Mouse (Mus musculus) heart, postnatal 14 days (tissue): ENCODE data around the gene Shank1. TPM values are rescaled to one million over a fixed set of nuclear protein-coding genes. Genes with fewer than 3 reads are reported as not detected.

Source experiments
- DNase-seq, 2 experiments: peaks; one replicate each; pipeline ENCODE4 v3.0.0; 2021 to 2022
- intact Hi-C: fragments of 180-260 bp; cut with DNase I; formaldehyde crosslinking; loops from one replicate; pipeline ENCODE4 v1.15.1; 2025
- total RNA-seq, 2 experiments: library from RNA; stranded (reverse); gene quantifications; 2 replicates each; pipeline ENCODE4 v1.2.3; 2021

Gene Shank1
- total RNA-seq, 2 experiments from 2014 or later: 1.0 to 1.4 TPM

DNA sequence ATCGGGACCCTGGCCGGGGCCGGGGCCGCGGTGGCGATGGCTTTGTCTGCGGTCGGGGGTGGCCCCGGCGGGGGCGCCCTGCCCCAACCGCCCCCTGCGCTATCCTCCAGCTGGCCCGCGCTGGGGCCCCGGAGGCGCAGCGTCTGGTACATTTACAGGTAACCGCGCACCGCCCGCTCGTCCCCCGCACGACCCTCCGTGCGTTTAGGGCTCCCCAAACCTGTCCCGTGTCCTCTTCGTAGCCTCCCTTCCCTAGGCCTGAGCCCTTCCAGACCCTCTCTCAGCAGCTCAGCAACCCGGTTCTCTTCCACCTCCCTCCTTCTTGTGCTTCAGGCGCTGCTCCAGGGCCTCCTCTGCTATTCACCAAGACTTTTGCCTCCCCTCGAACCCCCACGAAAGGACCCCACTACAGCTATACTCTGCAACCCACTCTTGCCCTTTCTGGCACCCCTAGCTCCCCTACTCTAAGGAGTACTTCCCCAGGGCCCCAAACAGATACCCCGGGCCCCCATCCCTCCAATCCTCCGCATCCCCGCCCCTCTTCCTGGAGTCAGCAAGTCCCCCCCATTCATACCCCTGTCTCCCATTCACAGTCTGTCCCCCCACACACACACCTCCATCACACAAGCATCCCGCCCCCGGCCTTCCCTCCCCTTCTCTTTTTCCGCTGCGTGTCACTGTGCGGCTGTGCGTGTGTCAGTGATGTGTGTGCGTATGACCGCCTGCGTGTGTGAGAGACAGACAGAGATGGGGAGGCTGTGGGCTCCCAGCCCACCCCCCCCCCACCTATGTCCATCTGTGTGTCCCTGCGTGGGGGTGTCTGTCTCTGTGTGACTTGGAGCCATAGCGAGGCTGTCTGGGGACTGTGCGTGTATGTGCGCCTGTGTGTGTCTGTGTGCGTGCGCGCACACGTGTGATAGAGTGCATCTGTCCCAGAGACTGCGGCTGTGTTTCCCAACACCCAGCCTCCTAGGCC, 26.3 kb downstream of the Shank1 start:
- intact Hi-C loops: no loop called here
- no peak for DNase-seq

DNA sequence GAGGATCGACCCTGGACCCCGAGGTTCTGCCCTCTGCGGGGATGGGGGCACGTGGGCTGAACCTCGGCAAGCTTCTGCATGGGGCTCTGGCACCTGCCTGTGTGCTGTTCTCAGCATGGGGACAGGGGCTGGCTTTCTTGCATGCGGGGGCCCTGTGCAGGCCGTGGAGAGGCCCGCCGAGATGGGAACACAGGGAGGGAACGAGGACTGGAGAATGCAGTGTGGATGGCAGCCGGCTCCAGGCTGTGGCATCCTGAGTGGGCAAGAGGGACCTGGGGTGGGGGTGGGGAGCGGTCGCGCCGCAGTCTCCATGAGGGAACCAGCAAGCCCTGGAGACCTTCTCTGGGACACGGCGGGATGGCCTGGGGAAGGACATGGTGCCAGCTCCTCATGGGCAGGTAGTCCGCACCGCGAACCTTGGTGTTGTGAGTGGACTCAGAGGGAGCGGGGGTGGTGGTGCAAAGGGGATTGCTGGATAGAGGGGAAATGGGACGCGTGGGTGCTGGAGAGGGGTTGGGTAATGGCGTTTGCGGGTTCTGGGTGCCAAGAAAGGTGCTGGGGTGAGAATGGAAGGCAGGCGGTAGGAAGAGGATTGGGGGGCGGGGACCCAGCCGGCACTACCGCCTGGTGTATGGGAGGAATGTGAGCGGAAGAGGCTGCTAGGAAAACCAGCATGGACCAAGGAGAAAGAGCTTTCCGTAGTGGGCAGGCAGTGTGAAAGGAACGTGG, 27.2 kb downstream of the Shank1 start:
- DNase-seq: no peak
- intact Hi-C loops: no loop called here

DNA sequence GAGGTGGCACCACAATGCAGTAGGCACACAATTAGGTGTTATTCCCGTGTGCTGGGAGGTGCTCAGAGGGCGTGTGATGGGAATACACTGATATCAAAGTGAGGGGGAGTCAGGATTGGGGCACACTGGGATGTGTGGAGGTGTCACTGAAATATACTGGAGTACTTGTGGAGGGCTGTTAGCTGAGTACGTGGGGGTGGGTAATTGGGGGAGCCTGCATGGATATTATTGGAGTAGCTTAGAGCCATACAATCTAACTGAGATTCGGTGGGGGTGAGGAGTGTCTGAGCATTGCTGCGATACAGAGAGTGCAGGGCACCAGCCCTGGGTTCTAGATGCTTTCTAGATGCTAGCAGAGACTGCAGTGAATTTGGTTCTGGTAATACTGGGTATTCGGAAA, 30.2 kb downstream of the Shank1 start:
- intact Hi-C loops: no loop called here

DNA sequence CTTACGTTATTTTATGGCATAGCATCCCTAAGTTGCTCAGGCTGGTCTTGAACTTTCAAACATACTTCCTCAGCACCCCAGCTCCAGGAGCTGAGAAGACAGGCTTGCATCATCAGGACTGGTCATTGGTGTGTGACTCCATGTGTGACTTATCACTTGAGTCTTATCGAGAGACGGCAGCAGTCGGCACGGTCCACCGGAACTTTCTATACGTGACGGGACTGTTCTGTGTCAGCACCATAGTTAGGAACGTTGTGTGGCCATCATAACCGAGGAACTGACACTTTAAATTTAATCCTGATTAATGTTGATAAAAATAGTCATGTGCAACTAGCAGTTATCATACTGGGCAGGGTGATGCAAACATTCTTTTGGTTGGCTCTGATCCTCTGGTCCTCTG, 31.1 kb downstream of the Shank1 start:
- DNase-seq: no peak
- intact Hi-C loops: no loop called here

More for the DNA sequence above, 30.2 kb downstream of the Shank1 start:
- DNase-seq: no peak

DNA sequence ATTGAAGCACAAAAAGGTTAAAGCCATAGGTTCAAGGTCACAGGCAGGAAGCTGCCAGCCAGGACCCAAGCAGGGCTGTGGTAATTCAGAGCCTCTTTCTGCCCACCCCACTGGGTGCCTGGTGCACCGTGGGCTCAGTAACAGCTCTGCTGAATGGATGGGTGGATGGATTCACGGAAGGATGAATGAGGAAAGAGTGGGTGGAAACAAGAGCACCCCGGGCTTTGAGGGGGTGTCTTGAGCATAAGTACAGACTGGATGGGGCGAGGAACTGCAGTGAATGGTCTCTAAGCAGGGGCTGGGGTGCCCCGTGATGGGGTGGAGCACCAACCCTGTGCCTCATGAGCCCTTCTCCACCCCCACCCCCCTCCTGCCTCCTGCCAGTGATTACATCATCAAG, 31.7 kb downstream of the Shank1 start:
- DNase-seq: no peak
- intact Hi-C loops: no loop called here

DNA sequence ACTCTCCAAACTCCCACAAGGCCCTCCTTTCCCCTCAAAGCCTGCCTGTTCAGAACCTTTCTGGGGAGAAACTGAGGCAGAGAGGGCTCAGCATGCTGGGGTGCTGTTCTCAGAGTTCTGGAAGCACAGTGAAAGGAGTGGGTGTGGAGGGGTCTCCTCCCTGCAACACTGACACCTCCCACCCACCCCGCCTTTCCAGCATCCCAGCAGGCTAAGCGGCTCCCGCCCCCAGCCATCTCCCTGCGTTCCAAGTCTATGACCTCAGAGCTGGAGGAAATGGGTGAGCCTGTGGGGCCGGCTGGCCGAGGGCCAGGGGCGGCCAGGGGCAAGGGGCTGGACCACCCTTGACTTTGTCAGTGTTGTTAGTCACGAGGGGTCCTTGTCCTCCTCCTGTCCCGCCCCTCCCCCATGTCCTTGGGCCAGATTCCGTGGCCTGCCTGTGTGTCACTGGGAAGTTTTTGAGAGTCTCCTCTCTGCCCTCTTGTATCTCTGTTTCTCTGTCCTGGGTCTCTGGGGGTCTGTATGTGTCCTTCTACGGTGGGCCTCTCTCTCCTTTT, 33.5 kb downstream of the Shank1 start:
- no peak for DNase-seq
- intact Hi-C loops: no loop called here

DNA sequence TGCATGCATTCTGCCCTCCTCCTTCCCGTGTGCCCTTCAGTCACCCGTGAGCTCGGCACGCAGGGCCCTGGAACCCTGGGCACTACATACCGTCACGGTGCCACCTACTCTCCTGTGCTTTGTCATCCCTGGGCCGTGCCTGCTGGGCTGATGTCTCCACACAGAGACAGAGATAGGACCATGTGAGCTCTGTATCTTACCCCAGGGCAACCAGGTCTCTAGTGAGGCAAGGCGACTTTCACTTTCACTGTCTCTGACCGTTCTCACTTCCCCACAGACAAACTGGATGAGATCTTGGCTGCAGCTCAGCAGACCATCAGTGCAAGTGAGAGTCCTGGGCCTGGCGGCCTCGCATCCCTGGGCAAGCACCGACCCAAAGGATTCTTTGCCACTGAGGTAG, 34.6 kb downstream of the Shank1 start:
- intact Hi-C loops: no loop called here
- no peak for DNase-seq

DNA sequence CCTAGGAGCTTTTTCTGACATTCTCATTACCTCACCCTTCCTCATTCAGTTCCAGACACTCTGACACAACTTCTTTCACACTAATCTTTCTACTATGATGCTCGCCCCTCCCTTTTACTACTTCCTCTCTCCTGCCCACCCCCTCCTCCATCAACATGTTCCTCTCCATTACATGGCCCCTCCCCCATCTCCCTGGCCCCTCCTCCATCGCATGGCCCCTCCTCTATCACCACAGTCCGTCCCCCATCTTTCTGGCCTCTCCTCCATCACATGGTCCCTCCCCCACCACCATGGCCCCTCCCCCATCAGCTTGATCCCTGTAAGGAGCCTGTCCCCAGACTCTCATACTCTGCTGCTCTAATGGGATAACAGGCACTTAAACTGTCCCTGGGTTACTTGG, 39.0 kb downstream of the Shank1 start:
- DNase-seq: no peak
- intact Hi-C loops: no loop called here

DNA sequence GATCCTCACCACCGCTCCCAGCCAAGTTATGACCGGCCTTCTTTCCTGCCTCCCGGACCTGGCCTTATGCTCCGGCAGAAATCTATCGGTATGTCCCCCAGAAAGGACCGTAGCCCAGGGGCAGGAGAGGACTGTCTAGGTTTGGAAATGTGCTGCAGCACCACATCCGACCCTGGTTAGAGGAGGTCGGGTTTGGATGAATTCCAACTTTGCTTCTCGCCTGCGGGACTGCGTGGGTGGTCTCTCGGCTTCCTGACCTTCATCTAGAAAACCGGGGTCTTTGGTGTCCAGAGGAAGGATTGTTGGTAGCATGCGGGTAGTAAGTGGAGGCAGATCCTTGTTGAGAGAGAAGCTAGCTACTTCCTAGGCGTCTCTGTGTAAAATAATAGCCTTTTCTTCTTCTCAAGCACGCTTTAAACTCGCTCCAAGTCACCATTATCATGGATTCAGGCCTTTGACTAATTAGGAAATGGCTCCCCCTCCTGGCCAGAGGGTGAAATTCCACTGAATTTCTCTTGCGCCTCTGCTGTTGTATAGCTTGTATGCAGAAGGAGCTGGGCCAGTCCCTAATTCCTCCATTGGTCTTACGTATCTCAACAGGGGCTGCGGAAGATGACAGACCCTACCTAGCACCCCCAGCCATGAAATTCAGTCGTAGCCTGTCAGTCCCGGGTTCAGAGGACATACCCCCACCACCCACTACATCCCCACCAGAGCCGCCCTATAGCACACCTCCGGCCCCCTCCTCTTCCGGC, 41.1 kb downstream of the Shank1 start:
- intact Hi-C loops: loop anchor here (1.0 to 5.0 kb wide), 2 partner anchors 44 to 89 kb away; partner anchors contain the start of gene Clec11a
- peak; percentile 64 to 79 for DNase-seq

DNA sequence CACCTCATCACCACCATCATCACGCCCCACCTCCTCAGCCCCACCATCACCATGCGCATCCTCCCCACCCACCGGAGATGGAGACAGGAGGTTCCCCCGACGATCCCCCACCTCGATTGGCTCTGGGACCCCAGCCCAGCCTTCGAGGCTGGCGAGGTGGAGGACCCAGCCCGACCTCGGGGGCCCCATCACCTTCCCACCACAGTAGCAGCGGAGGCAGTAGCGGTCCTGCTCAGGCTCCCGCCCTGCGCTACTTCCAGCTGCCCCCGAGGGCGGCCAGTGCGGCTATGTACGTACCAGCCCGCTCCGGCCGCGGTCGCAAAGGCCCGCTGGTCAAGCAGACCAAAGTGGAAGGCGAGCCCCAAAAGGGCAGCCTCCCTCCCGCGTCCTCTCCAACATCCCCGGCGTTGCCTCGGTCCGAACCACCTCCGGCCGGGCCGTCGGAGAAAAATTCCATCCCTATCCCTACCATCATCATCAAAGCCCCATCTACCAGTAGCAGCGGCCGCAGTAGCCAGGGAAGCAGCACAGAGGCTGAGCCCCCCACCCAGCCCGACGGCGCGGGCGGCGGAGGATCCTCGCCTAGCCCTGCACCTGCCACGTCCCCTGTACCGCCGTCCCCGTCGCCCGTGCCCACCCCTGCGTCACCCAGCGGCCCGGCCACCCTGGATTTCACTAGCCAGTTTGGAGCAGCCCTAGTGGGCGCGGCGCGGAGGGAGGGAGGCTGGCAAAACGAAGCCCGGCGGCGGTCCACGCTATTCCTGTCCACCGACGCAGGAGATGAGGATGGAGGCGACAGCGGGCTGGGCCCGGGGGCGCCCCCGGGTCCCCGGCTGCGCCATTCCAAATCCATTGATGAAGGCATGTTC, 42.1 kb downstream of the Shank1 start:
- no peak for DNase-seq
- intact Hi-C loops: loop anchor here (1.0 to 5.0 kb wide), 2 partner anchors 45 to 90 kb away; partner anchors contain the start of gene Clec11a

DNA sequence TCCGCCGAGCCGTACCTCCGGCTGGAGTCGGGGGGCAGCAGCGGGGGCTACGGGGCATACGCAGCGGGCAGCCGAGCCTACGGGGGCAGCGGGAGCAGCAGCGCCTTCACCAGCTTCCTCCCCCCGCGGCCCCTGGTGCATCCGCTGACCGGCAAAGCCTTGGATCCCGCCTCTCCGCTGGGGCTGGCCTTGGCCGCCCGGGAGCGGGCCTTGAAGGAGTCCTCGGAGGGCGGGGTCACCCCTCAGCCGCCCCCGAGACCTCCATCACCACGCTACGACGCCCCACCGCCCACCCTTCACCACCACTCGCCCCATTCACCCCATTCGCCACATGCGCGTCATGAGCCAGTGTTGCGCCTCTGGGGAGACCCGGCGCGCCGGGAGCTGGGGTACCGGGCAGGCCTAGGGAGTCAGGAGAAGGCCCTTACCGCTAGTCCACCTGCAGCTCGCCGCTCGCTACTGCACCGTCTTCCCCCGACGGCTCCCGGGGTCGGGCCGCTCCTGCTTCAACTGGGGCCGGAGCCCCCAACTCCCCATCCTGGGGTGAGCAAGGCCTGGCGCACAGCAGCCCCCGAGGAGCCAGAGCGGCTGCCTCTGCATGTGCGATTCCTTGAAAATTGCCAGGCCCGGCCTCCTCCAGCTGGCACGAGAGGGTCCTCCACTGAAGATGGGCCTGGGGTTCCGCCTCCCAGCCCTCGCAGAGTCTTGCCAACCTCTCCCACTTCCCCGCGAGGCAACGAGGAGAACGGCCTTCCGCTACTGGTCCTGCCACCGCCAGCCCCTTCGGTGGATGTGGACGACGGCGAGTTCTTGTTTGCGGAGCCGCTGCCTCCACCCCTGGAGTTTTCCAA, 42.9 kb downstream of the Shank1 start:
- no peak for DNase-seq
- intact Hi-C loops: loop anchor here (5.0 kb wide), 1 partner anchor 46 kb away; the partner anchor contains the start of gene Clec11a

DNA sequence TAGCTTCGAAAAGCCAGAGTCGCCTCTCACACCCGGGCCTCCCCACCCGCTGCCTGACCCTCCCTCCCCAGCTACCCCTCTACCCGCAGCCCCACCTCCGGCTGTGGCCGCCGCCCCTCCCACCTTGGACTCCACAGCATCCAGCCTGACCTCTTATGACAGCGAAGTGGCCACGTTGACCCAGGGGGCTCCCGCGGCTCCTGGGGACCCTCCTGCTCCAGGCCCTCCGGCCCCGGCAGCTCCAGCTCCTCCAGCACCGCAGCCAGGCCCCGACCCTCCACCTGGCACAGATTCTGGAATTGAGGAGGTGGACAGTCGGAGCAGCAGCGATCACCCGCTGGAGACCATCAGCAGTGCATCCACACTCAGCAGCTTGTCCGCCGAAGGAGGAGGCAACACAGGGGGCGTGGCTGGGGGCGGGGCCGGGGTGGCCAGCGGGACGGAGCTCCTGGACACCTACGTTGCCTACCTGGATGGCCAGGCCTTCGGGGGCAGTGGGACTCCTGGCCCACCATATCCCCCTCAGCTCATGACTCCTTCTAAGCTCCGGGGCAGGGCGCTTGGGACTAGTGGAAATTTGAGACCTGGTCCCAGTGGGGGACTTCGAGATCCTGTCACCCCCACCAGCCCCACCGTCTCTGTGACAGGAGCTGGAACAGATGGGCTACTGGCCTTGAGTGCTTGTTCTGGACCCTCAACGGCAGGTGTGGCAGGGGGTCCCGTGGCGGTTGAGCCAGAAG, 43.7 kb downstream of the Shank1 start:
- DNase-seq: no peak
- intact Hi-C loops: loop anchor here (5.0 kb wide), 1 partner anchor 46 kb away; the partner anchor contains the start of gene Clec11a

DNA sequence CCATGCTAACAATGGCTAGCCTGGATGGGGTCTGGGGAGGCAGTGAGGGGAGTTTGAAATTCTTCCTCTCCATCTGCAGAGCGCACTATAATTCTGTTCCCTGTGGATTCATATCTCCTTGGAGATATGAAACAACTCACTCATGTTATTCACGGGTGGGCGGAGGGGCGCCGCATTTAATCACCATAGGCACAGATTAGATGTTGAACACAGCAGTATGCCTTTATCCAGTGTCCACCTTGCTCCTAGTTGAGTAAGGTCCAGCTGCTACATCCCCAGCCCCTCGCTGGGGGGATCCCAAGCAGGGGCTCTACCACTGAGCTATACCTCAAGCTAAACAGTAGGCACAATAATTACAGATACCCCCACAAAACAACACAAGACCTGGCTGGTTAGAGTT, 45.4 kb downstream of the Shank1 start:
- no peak for DNase-seq
- intact Hi-C loops: no loop called here

DNA sequence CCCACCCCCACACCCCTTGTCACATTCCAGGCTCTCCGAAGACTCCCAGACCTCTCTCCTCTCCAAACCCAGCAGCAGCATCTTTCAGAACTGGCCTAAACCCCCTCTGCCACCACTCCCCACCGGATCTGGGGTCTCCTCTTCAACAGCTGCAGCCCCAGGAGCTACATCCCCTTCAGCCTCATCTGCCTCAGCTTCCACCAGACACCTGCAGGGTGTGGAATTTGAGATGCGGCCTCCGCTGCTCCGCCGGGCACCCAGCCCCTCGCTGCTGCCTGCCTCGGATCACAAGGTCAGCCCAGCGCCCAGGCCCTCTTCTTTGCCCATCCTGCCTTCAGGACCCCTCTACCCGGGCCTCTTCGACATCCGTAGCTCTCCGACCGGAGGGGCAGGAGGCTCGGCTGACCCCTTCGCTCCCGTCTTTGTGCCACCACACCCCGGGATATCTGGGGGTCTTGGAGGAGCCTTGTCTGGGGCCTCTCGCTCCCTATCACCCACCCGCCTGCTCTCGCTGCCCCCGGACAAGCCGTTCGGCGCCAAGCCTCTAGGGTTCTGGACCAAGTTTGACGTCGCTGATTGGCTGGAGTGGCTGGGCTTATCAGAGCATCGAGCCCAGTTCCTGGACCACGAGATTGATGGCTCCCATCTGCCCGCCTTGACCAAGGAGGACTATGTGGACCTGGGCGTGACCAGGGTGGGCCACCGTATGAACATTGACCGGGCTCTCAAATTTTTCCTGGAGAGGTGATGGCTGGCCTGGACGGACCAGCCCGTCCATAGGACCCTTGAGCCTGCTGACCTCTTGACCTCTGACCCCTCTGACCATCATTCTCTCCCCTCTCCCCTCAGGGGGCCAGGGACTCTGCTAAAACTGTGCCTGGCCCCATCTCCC, 46.8 kb downstream of the Shank1 start:
- intact Hi-C loops: no loop called here
- DNase-seq: no peak

DNA sequence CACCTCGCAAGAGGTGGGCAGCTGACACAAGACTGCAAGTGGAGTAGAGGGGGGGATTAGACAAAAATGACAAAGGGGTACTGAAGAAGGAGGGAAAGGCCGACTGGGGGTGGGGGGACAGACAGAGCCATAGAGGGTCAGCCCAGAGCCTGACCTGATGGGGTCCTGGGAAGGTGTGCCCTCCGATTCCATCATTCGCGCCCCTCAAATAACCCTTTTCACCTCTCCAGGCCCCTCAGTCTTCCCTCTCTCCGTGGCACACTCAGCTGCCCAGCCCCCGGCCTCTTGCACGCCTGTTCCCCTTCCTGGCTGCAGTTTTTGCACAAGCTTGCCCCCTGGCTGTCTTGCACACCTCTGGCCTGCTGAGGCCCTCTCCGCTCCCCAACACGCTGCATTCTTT, 47.5 kb downstream of the Shank1 start:
- no peak for DNase-seq
- intact Hi-C loops: no loop called here

DNA sequence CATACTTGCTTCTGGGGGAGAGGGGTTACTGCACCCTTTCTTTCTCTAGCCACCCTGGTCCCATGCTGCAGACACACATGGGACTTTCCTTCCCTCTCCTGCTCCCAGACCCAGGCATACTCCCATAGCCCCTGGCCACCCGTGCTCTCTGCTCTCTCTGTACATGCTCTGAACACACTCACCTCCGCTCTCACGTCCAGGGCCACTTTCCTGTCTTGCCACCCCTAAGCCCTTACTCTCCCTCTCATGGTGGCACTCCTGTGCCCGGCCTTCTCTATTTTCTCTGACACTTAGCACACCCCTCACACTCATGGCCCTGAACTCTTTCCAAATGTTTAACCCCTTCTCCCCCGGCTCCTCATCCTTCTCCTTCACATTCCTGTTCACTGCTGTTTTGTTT, 48.0 kb downstream of the Shank1 start:
- intact Hi-C loops: no loop called here
- no peak for DNase-seq
